Comparison of ENCODE assay signal across 12 mouse cellular contexts in the genomic region with DNA sequence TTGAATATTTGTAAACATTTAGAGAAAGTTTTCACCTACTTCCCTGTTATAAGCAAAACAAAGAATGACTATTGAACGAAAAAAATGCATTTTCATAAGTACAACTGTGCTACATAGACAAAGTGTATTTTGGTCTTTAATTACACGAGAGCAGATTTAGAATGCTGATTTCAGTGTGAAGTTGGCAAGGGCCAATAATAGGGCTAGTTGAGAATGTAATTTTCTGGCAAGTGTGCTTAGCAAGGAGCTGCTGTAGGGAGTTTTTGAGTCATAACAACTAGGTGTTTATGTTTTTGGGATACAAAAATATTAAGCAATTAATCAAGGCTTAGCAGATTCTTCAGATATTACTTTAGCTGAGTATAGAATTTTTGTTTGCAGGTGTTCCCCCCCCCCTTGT.
DNase-seq lines count a peak whose midpoint lies in the region.
"Had no signal": no experiment of that assay in that cellular context is flagged by ENCODE, and none has a peak within 500 bp of the region (broad histone marks: within the 10 kb centered on the region; RNA-seq: fewer than 3 reads in every experiment).

No protein-coding gene starts in this region.

- DNase-seq in cerebellum, adult 11-12 months = peak; percentile 13
- no peak for DNase-seq in cerebellum, postnatal 4 days (ENCODE audit: low spot score in 2 of 2)
- peak; percentile 46 for DNase-seq in cerebellum, adult 9-10 months
- DNase-seq in cerebellum, adult 11 months = no peak
- peak; percentile 36 for DNase-seq in brain, adult 2 months (ENCODE audit: low read depth, low spot score)
- DNase-seq in cerebellum, postnatal 10 days = peak; percentile 52 to 55
- DNase-seq in lung, postnatal 36 days = no peak
- DNase-seq: adrenal gland, adult 8-10 months; adrenal gland, postnatal 14 days; adrenal gland, postnatal 36 days; B cell, adult 2 months; embryo, embryonic 11 days had no signal

Comparison
In these comparisons a context has a peak if more than half of its experiments do, and no peak if none do; other contexts are left out.
1. DNase-seq: peak in cerebellum, adult 11-12 months (single experiment), cerebellum, adult 9-10 months (single experiment), brain, adult 2 months (single experiment) and cerebellum, postnatal 10 days (2 of 2); none in cerebellum, postnatal 4 days (0 of 2), cerebellum, adult 11 months (single experiment) and lung, postnatal 36 days (single experiment).